Mouse (Mus musculus) megakaryocyte, embryonic 14.5 days (primary cell): Measurements from ENCODE around the gene Sidt1.

ENCODE experiments used
- FLI1 ChIP-seq: IDR thresholded peaks from 2 replicates; pipeline ENCODE4 v1.6.1; 2012; ENCODE audit warnings: low read length, inconsistent platforms, mixed read lengths
- GATA1 ChIP-seq: IDR thresholded peaks from 3 replicates; pipeline ENCODE4 v1.6.1; 2012; ENCODE audit warnings: mixed read lengths, low read length, inconsistent platforms, borderline replicate concordance

DNA sequence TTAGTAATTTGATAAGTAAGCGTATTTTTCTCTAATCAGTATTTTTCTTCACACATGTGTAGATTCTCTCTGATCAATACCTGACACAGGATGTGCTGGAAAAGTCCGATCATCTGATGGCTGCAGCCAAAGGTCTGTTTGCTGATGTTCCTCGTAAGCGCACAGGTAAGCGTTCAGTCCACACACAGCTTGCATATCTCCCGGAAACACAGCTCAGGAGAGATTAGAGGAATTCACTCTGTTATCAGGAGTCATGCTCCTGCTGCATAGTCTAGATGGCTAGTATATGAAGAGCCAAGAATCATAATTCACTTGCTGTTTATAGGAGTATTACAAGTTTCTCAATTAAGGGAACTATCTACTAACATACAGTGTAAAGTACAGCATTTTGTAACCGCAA is 32.5 kb upstream of the Sidt1 start:
- TF ChIP-seq GATA1 (no peak), FLI1 (no peak)
